8 mouse cellular contexts compared by ENCODE assay signal in genomic region chr4:140665760-140666159, GRCm38 (mm10). TPM values are rescaled to one million over a fixed set of nuclear protein-coding genes. Genes with fewer than 3 reads are reported as not detected.
A peak's percentile ranks its signal among the peaks of the same experiment; 100 is the strongest.
DNase-seq lines count a peak whose midpoint lies in the region; ATAC-seq and TF ChIP-seq lines count a peak whose summit lies in the region.

Gene Arhgef10l (minus strand): TSS chr4:140666012.

- H3K4me1 ChIP-seq in kidney, embryonic 14.5 days (ENCODE audit: control insufficient read depth, insufficient read depth, low read length): peaks cover 32% of the 10 kb centered on the region
- peaks cover 26% of the 10 kb centered on the region for H3K4me1 ChIP-seq in lung, embryonic 16.5 days (replicated peaks; ENCODE audit: control insufficient read depth, insufficient read depth, low read length)

- H3K27ac ChIP-seq in layer of hippocampus, adult 2 months: no peak within 1 kb of the TSS
- peak within 1 kb of the TSS; percentile 33; the same call in 1 of the 2 replicates for H3K27ac ChIP-seq in kidney, embryonic 14.5 days (ENCODE audit: low read depth, low read length)
- H3K27ac ChIP-seq in lung, embryonic 16.5 days (ENCODE audit: low read length): no peak within 1 kb of the TSS

- H3K4me3 ChIP-seq in layer of hippocampus, adult 2 months: no peak within 1 kb of the TSS
- no peak within 1 kb of the TSS for H3K4me3 ChIP-seq in kidney, embryonic 14.5 days (ENCODE audit: low read length)
- no peak within 1 kb of the TSS for H3K4me3 ChIP-seq in lung, embryonic 16.5 days (ENCODE audit: low read length)

- WGBS in kidney, embryonic 14.5 days: 37% methylated on average over 11 of the region's 11 CpGs
- WGBS in lung, embryonic 16.5 days: 42% methylated on average over 11 of the region's 11 CpGs

- TF ChIP-seq CTCF in layer of hippocampus, adult 2 months (conservative IDR thresholded peaks at IDR 0.05): no peak

- H3K9ac ChIP-seq in kidney, embryonic 14.5 days (ENCODE audit: low read depth, low read length): no peak within 1 kb of the TSS
- peak within 1 kb of the TSS; percentile 14; the same call in 1 of the 2 replicates for H3K9ac ChIP-seq in lung, embryonic 16.5 days (ENCODE audit: low read length)

- peak within 1 kb of the TSS; percentile 0; the same call in 1 of the 2 replicates for H3K4me2 ChIP-seq in kidney, embryonic 14.5 days (replicated peaks; ENCODE audit: low read depth, low read length)
- H3K4me2 ChIP-seq in lung, embryonic 16.5 days (ENCODE audit: low read depth, low read length): peak within 1 kb of the TSS; percentile 26

- no peaks in the 10 kb centered on the region for H3K27me3 ChIP-seq in kidney, embryonic 14.5 days (ENCODE audit: control insufficient read depth, insufficient read depth, low read length)
- H3K27me3 ChIP-seq in lung, embryonic 16.5 days (ENCODE audit: control insufficient read depth, insufficient read depth, low read depth, low read length): no peaks in the 10 kb centered on the region

- peak; percentile 85 for ATAC-seq in kidney, embryonic 14.5 days (ENCODE audit: low FRiP score, low TSS enrichment)
- ATAC-seq in lung, embryonic 16.5 days (ENCODE audit: low read depth): peak; percentile 73

- DNase-seq in layer of hippocampus, adult 2 months (ENCODE audit: low spot score in 2 of 2): no peak
- no peak for DNase-seq in layer of hippocampus, adult 11-12 months (ENCODE audit: low spot score)
- DNase-seq in cerebellum, postnatal 10 days: peak; percentile 62 to 68
- no peak for DNase-seq in gonadal fat pad, adult 2 months (ENCODE audit: low read depth)
- DNase-seq in urinary bladder, adult 2 months (ENCODE audit: low spot score): peak; percentile 81
- no peak for DNase-seq in spleen, postnatal 4 days (ENCODE audit: low spot score in 2 of 2)

- H3K36me3 ChIP-seq in kidney, embryonic 14.5 days (ENCODE audit: control insufficient read depth, insufficient read depth, low read length): no peaks in the 10 kb centered on the region
- no peaks in the 10 kb centered on the region for H3K36me3 ChIP-seq in lung, embryonic 16.5 days (ENCODE audit: control insufficient read depth, insufficient read depth, low read length)

- H3K9me3 ChIP-seq in kidney, embryonic 14.5 days (ENCODE audit: control insufficient read depth, low read length): no peaks in the 10 kb centered on the region
- H3K9me3 ChIP-seq in lung, embryonic 16.5 days (ENCODE audit: control insufficient read depth, low read length): no peaks in the 10 kb centered on the region

RNA-seq across cellular contexts. Expression of gene Arhgef10l, which starts in this region (rescaled TPM):
- total RNA-seq in layer of hippocampus, adult 2 months (2021): 10 to 100 TPM; 43.9 to 52.8 TPM
- 29.1 and 36.6 TPM in 2 replicates for polyA plus RNA-seq in gonadal fat pad, adult 2 months (2012; rRNA removed)
- polyA plus RNA-seq in kidney, embryonic 14.5 days (2014; fragmentation: Nextera tagmentation; extraction: Ambion mirVana): 11.8 and 18.2 TPM in 2 replicates
- 15.5 and 15.8 TPM in 2 replicates for polyA plus RNA-seq in lung, embryonic 16.5 days (2015; fragmentation: Nextera tagmentation; extraction: Ambion mirVana)
- 30.0 and 30.8 TPM in 2 replicates for polyA plus RNA-seq in urinary bladder, adult 2 months (2012; rRNA removed)

Comparison
In these comparisons a context has a peak if more than half of its experiments do, and no peak if none do; other contexts are left out.
1. DNase-seq: peak in cerebellum, postnatal 10 days (2 of 2) and urinary bladder, adult 2 months (single experiment); none in layer of hippocampus, adult 2 months (0 of 2), layer of hippocampus, adult 11-12 months (single experiment), gonadal fat pad, adult 2 months (single experiment) and spleen, postnatal 4 days (0 of 2).